23 mouse cellular contexts compared by ENCODE assay signal in genomic region chr6:126240256-126240655, GRCm38 (mm10).
A peak's percentile ranks its signal among the peaks of the same experiment; 100 is the strongest.
DNase-seq lines count a peak whose midpoint lies in the region; ATAC-seq lines count a peak whose summit lies in the region.
"Had no signal": no experiment of that assay in that cellular context is flagged by ENCODE, and none has a peak within 500 bp of the region (broad histone marks: within the 10 kb centered on the region; RNA-seq: fewer than 3 reads in every experiment).

No protein-coding gene starts in this region.

- intact Hi-C loops in heart, postnatal 25 days (cut with DNase I): no loop called here
- intact Hi-C loops in heart, postnatal 36 days (cut with DNase I): no loop called here

- peaks cover 23% of the 10 kb centered on the region for H3K4me1 ChIP-seq in heart, embryonic 13.5 days
- H3K4me1 ChIP-seq in heart, embryonic 11.5 days (ENCODE audit: control insufficient read depth, insufficient read depth, low read length): no peaks in the 10 kb centered on the region
- H3K4me1 ChIP-seq: forebrain, embryonic 13.5 days; hindbrain, embryonic 10.5 days; hindbrain, embryonic 13.5 days; intestine, embryonic 15.5 days had no signal

- no peak overlapping the region for H3K4me3 ChIP-seq in heart, embryonic 13.5 days
- H3K4me3 ChIP-seq in heart, embryonic 11.5 days (ENCODE audit: low read depth, low read length): no peak overlapping the region
- H3K4me3 ChIP-seq: forebrain, embryonic 10.5 days; forebrain, embryonic 13.5 days; heart, embryonic 15.5 days; hindbrain, embryonic 10.5 days; hindbrain, embryonic 13.5 days; intestine, embryonic 15.5 days had no signal

- no peaks in the 10 kb centered on the region for H3K36me3 ChIP-seq in heart, embryonic 13.5 days
- H3K36me3 ChIP-seq in heart, embryonic 11.5 days (ENCODE audit: control insufficient read depth, insufficient read depth, low read length): no peaks in the 10 kb centered on the region
- H3K36me3 ChIP-seq: forebrain, embryonic 10.5 days; heart, embryonic 15.5 days; hindbrain, embryonic 10.5 days; hindbrain, embryonic 13.5 days; intestine, embryonic 15.5 days had no signal

- no peak for ATAC-seq in heart, embryonic 13.5 days (ENCODE audit: extremely low read depth, insufficient number of reproducible peaks, low FRiP score, low TSS enrichment)
- ATAC-seq in heart, embryonic 11.5 days (replicated peaks; ENCODE audit: insufficient number of reproducible peaks, low FRiP score, low TSS enrichment): no peak
- ATAC-seq: forebrain, embryonic 13.5 days; forebrain, embryonic 16.5 days; hindbrain, embryonic 16.5 days; intestine, embryonic 15.5 days had no signal

- H3K27me3 ChIP-seq in heart, embryonic 13.5 days (replicated peaks): no peaks in the 10 kb centered on the region; the same call in 1 of the 2 replicates
- no peaks in the 10 kb centered on the region for H3K27me3 ChIP-seq in heart, embryonic 11.5 days (ENCODE audit: control insufficient read depth, insufficient read depth, low read length)
- H3K27me3 ChIP-seq: forebrain, embryonic 13.5 days; heart, embryonic 15.5 days; hindbrain, embryonic 13.5 days; intestine, embryonic 15.5 days had no signal

- H3K4me2 ChIP-seq in heart, embryonic 13.5 days: no peak overlapping the region
- H3K4me2 ChIP-seq in heart, embryonic 11.5 days: no peak overlapping the region
- H3K4me2 ChIP-seq: forebrain, embryonic 13.5 days; heart, embryonic 15.5 days; hindbrain, embryonic 13.5 days; intestine, embryonic 15.5 days had no signal

- WGBS in heart, embryonic 13.5 days: 30% methylated on average over 1 of the region's 1 CpGs
- 44% methylated on average over 1 of the region's 1 CpGs for WGBS in heart, embryonic 11.5 days (ENCODE audit: insufficient replicate concordance)

- DNase-seq in heart, adult 11 months: peak; percentile 90
- no peak for DNase-seq in heart, postnatal 25 days (ENCODE audit: low spot score)
- DNase-seq in heart, postnatal 36 days: no peak
- DNase-seq in heart, postnatal 4 days: peak; percentile 7
- DNase-seq in T-cell, adult 2 months (ENCODE audit: low spot score): no peak
- DNase-seq: adrenal gland, postnatal 10 days; adrenal gland, postnatal 36 days; cerebellum, adult 18-20 months; cerebellum, adult 9-10 months; cerebellum, postnatal 14 days; gastrocnemius, postnatal 10 days; gastrocnemius, postnatal 36 days; kidney, adult 11 months had no signal

- no peak overlapping the region for H3K9ac ChIP-seq in heart, embryonic 13.5 days
- H3K9ac ChIP-seq in heart, embryonic 11.5 days (ENCODE audit: low read depth, low read length): no peak overlapping the region
- H3K9ac ChIP-seq: forebrain, embryonic 13.5 days; heart, embryonic 15.5 days; hindbrain, embryonic 13.5 days; intestine, embryonic 15.5 days had no signal

- peak overlapping the region; percentile 24; the same call in 1 of the 2 replicates for H3K27ac ChIP-seq in heart, embryonic 13.5 days (replicated peaks)
- no peak overlapping the region for H3K27ac ChIP-seq in heart, embryonic 11.5 days (ENCODE audit: low read depth, low read length)
- H3K27ac ChIP-seq: forebrain, embryonic 10.5 days; forebrain, embryonic 13.5 days; heart, embryonic 15.5 days; hindbrain, embryonic 10.5 days; hindbrain, embryonic 13.5 days; intestine, embryonic 15.5 days had no signal

- no peaks in the 10 kb centered on the region for H3K9me3 ChIP-seq in heart, embryonic 13.5 days
- H3K9me3 ChIP-seq in heart, embryonic 11.5 days (replicated peaks; ENCODE audit: control insufficient read depth, low read length): no peaks in the 10 kb centered on the region
- H3K9me3 ChIP-seq: forebrain, embryonic 10.5 days; forebrain, embryonic 13.5 days; heart, embryonic 15.5 days; hindbrain, embryonic 10.5 days; hindbrain, embryonic 13.5 days; intestine, embryonic 15.5 days had no signal

Comparison
In these comparisons a context has a peak if more than half of its experiments do, and no peak if none do; other contexts are left out.
1. DNase-seq: peak in heart, adult 11 months (single experiment) and heart, postnatal 4 days (single experiment); none in heart, postnatal 25 days (single experiment), heart, postnatal 36 days (0 of 2) and T-cell, adult 2 months (single experiment).